ENCODE assay signal across 9 mouse cellular contexts in genomic region chr1:187604691-187605310, GRCm38 (mm10). TPM values are rescaled to one million over a fixed set of nuclear protein-coding genes. Genes with fewer than 3 reads are reported as not detected.
DNase-seq lines count a peak whose midpoint lies in the region; ATAC-seq and TF ChIP-seq lines count a peak whose summit lies in the region.
"Had no signal": no experiment of that assay in that cellular context is flagged by ENCODE, and none has a peak within 500 bp of the region (broad histone marks: within the 10 kb centered on the region; RNA-seq: fewer than 3 reads in every experiment).

No protein-coding gene starts in this region.

- peak overlapping the region; percentile 88 for H3K4me2 ChIP-seq in heart, embryonic 11.5 days
- peak overlapping the region; percentile 34 for H3K4me2 ChIP-seq in hindbrain, embryonic 11.5 days (replicated peaks; ENCODE audit: low read depth, low read length)
- H3K4me2 ChIP-seq in midbrain, embryonic 13.5 days (replicated peaks), result peak overlapping the region; percentile 58

- H3K9me3 ChIP-seq in heart, embryonic 11.5 days (replicated peaks; ENCODE audit: control insufficient read depth, low read length), result no peaks in the 10 kb centered on the region
- 0 out of 2 replicates have a peak, but pooled peaks cover 3% of the 10 kb centered on the region for H3K9me3 ChIP-seq in hindbrain, embryonic 11.5 days (ENCODE audit: control insufficient read depth, low read length)
- no peaks in the 10 kb centered on the region for H3K9me3 ChIP-seq in midbrain, embryonic 13.5 days

- no peak overlapping the region for H3K27ac ChIP-seq in heart, embryonic 11.5 days (ENCODE audit: low read depth, low read length)
- H3K27ac ChIP-seq in hindbrain, embryonic 11.5 days (ENCODE audit: low read depth, low read length), result no peak overlapping the region
- no peak overlapping the region for H3K27ac ChIP-seq in midbrain, embryonic 13.5 days

- TF ChIP-seq CTCF in brain, embryonic 14.5 days (IDR thresholded peaks at IDR 0.05; ENCODE audit: borderline replicate concordance, extremely low read depth, insufficient read depth, insufficient read length), result no peak

- ATAC-seq in heart, embryonic 11.5 days (replicated peaks; ENCODE audit: insufficient number of reproducible peaks, low FRiP score, low TSS enrichment), result no peak
- ATAC-seq in hindbrain, embryonic 11.5 days (ENCODE audit: low FRiP score), result no peak
- no peak for ATAC-seq in midbrain, embryonic 13.5 days

- TF ChIP-seq POLR2A in brain, embryonic 14.5 days (IDR thresholded peaks at IDR 0.05; ENCODE audit: borderline replicate concordance, extremely low read depth, insufficient read depth, insufficient read length, poor library complexity, severe bottlenecking), result no peak

- no peak for DNase-seq in heart, adult 11 months
- DNase-seq in brain, embryonic 14.5 days (ENCODE audit: low read depth), result peak; percentile 49
- DNase-seq in hindbrain, embryonic 11.5 days (ENCODE audit: low spot score), result peak; percentile 61
- no peak for DNase-seq in adrenal gland, postnatal 36 days
- no peak for DNase-seq in gastrocnemius, adult 8-10 months (ENCODE audit: low spot score in 2 of 2)
- DNase-seq in layer of hippocampus, postnatal 10 days (ENCODE audit: low spot score in 2 of 2), result no peak
- DNase-seq: adrenal gland, postnatal 14 days had no signal

- peak overlapping the region; percentile 25; the same call in 1 of the 2 replicates for H3K4me3 ChIP-seq in heart, embryonic 11.5 days (ENCODE audit: low read depth, low read length)
- peak overlapping the region; percentile 20; the same call in 1 of the 2 replicates for H3K4me3 ChIP-seq in hindbrain, embryonic 11.5 days (ENCODE audit: low read depth, low read length)
- H3K4me3 ChIP-seq in midbrain, embryonic 13.5 days (replicated peaks), result peak overlapping the region; percentile 32

- H3K9ac ChIP-seq in heart, embryonic 11.5 days (ENCODE audit: low read depth, low read length), result 0 out of 2 replicates have a peak overlapping the region, but pooled peaks have one; percentile 34
- H3K9ac ChIP-seq in hindbrain, embryonic 11.5 days (ENCODE audit: low read depth, low read length), result no peak overlapping the region
- peak overlapping the region; percentile 10; the same call in 1 of the 2 replicates for H3K9ac ChIP-seq in midbrain, embryonic 13.5 days (replicated peaks)

- peaks cover 44% of the 10 kb centered on the region for H3K27me3 ChIP-seq in heart, embryonic 11.5 days (ENCODE audit: control insufficient read depth, insufficient read depth, low read length)
- H3K27me3 ChIP-seq in hindbrain, embryonic 11.5 days (ENCODE audit: control insufficient read depth, insufficient read depth, low read length), result peaks cover 52% of the 10 kb centered on the region
- H3K27me3 ChIP-seq in midbrain, embryonic 13.5 days, result peaks cover 72% of the 10 kb centered on the region

- 14% methylated on average over 24 of the region's 24 CpGs for WGBS in heart, embryonic 11.5 days (ENCODE audit: insufficient replicate concordance)
- WGBS in hindbrain, embryonic 11.5 days, result 2% methylated on average over 24 of the region's 24 CpGs
- WGBS in midbrain, embryonic 13.5 days, result 4% methylated on average over 24 of the region's 24 CpGs

- H3K36me3 ChIP-seq in heart, embryonic 11.5 days (ENCODE audit: control insufficient read depth, insufficient read depth, low read length), result no peaks in the 10 kb centered on the region
- H3K36me3 ChIP-seq in hindbrain, embryonic 11.5 days (ENCODE audit: control insufficient read depth, insufficient read depth, low read length), result no peaks in the 10 kb centered on the region
- no peaks in the 10 kb centered on the region for H3K36me3 ChIP-seq in midbrain, embryonic 13.5 days

- peaks cover 26% of the 10 kb centered on the region for H3K4me1 ChIP-seq in heart, embryonic 11.5 days (ENCODE audit: control insufficient read depth, insufficient read depth, low read length)
- peaks cover 9% of the 10 kb centered on the region for H3K4me1 ChIP-seq in hindbrain, embryonic 11.5 days (replicated peaks; ENCODE audit: control insufficient read depth, insufficient read depth, low read length)
- H3K4me1 ChIP-seq in midbrain, embryonic 13.5 days (replicated peaks), result peaks cover 68% of the 10 kb centered on the region

RNA-seq across cellular contexts. Expression of gene Esrrg, which starts 3.8 kb away (rescaled TPM):
- 34.2 and 36.2 TPM in 2 replicates for polyA plus RNA-seq in heart, embryonic 11.5 days (2014; fragmentation: Nextera tagmentation; extraction: Ambion mirVana)
- 16.0 and 31.4 TPM in 2 replicates for polyA plus RNA-seq in brain, embryonic 14.5 days (2012; rRNA removed)
- polyA plus RNA-seq in hindbrain, embryonic 11.5 days (2014; fragmentation: Nextera tagmentation; extraction: Ambion mirVana), result 10.2 and 14.6 TPM in 2 replicates
- 16.5 and 16.9 TPM in 2 replicates for polyA plus RNA-seq in midbrain, embryonic 13.5 days (2015; fragmentation: Nextera tagmentation; extraction: Ambion mirVana)
- total RNA-seq in adrenal gland, postnatal 36 days (2021), result 10 to 100 TPM; 10.8 to 20.8 TPM
- 10 to 100 TPM; 15.2 to 29.3 (median 24.2) TPM for total RNA-seq in gastrocnemius, adult 8-10 months (2022)
- total RNA-seq in layer of hippocampus, postnatal 10 days (2021), result 10 to 100 TPM; 11.1 to 11.9 TPM

Comparison
In these comparisons a context has a peak if more than half of its experiments do, and no peak if none do; other contexts are left out.
1. H3K4me2 ChIP-seq: peak in every context shown above with its lines; median percentile 88 in heart, embryonic 11.5 days; 58 in midbrain, embryonic 13.5 days; 34 in hindbrain, embryonic 11.5 days.
2. DNase-seq: peak in brain, embryonic 14.5 days (single experiment) and hindbrain, embryonic 11.5 days (single experiment); none in heart, adult 11 months (single experiment), adrenal gland, postnatal 36 days (0 of 2), gastrocnemius, adult 8-10 months (0 of 2) and layer of hippocampus, postnatal 10 days (0 of 2).
3. Peak in every context shown above with its lines, with median percentiles within 50 percentile points of each other: H3K4me3 ChIP-seq.